Mouse (Mus musculus): ENCODE results near the gene Sh3d21.
"Not testable (repeated sequence)": the region's sequence is repeated elsewhere in the genome, so short reads cannot be mapped to it uniquely, and the experiment has no call there.

The Sh3d21 gene

GRCm38 (mm10) chr4:126163067-126163659, at the start of gene Sh3d21:
Gene Sh3d21, minus strand, starts transcription at chr4:126163491.
- no peak for DNase-seq

- DNase-seq, result no peak
Measured at GRCm38 (mm10) chr4:126207081-126207480, 43.8 kb upstream of the Sh3d21 start.

GRCm38 (mm10) chr4:126205386-126205785, 42.1 kb upstream of the Sh3d21 start:
- no peak for DNase-seq

DNA sequence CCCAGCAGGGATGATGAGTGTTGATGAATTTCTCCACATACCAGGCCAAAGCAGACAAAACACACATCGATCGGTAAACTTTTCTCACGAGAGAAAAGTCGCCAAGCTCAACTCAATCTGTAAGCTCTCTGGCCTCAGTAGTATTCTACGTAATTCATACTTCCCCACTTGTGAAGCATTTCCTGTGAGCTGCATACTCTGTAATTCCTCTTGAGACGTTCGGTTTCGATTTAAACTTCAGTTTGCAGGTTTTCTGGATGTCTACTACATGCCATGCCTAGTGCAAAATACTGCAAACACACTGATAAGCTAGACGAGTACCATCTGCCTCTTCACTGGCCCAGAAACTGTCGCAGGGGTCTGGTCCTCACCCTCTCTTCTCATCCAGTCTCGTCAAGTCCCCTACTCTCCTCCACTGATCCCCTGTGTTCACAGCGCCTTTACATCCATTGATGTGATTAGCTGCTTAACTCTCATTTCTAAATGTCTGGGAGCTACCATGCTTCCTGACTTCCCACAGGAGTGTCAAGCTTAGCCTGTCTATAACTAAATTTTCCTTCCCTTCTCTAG, 41.5 kb upstream of the Sh3d21 start:
- no peak for DNase-seq

DNA sequence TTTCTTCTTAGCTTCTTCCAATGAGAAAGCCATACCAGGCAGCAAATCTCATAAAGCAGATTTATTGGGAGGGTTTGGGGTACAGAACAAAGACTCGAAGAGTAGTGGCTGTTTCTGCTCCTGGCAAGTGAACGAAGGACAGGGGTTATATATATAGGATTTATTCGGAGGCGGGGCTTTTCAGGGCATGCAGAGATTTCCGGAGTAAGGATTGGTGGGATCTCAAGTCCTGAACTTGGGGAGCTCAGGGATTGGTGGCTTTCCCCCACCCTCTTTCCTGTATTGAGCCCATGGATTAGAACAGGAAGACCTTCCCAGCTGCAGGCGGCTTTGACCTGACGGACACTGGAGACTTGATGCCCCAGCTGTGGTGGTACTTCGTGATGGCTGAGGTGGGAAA, 40.7 kb upstream of the Sh3d21 start:
- DNase-seq, result no peak

GRCm38 (mm10) chr4:126203336-126203895, 40.1 kb upstream of the Sh3d21 start:
- DNase-seq, result no peak

DNA sequence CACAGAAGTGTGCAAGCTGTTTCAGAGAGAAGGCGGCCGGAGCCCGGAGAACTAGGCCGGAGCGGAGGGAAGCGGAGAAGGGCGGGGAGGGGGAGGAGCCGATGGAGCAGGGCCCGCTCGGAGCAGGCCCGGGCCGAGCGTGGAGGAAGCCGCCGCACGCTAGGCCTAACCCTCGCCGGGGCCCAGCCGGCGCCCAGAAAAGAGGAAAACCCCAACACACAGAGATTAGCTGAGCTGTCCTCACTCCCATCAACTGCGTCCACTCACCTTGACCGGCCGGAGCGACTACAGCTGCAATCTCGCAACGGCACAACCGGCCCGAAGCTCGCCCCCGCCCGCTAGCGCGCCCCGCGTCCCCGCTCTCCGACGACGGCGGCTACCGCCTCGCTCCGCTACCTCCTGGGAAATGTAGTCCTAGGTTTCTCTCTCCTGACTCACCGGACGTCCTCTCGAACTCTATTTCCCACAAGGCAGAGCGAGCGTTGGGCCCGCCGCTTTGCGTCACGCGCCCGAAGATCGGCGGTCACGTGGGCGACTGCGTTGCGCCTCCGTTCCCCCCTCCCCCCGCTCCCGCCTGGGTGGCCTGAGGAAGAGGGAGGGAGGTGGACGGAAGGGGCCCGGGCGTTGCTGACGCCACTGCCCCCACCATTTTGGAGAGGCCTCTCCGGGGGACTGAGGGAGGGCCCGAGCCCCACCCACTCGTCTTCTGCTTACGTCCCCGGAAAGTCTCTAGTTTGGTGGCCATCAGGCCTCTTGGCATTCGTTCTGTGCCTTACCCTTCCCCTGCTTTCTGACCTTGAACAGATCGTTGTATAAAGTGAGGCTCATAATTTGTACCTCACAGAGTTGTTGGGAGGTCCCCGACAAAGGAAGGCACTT, 39.3 kb upstream of the Sh3d21 start, which contains the start of gene Thrap3:
Thrap3 (minus strand) TSS at position 458 of the 879 bp plus-strand sequence.
- peak; percentile 100 for DNase-seq

DNA sequence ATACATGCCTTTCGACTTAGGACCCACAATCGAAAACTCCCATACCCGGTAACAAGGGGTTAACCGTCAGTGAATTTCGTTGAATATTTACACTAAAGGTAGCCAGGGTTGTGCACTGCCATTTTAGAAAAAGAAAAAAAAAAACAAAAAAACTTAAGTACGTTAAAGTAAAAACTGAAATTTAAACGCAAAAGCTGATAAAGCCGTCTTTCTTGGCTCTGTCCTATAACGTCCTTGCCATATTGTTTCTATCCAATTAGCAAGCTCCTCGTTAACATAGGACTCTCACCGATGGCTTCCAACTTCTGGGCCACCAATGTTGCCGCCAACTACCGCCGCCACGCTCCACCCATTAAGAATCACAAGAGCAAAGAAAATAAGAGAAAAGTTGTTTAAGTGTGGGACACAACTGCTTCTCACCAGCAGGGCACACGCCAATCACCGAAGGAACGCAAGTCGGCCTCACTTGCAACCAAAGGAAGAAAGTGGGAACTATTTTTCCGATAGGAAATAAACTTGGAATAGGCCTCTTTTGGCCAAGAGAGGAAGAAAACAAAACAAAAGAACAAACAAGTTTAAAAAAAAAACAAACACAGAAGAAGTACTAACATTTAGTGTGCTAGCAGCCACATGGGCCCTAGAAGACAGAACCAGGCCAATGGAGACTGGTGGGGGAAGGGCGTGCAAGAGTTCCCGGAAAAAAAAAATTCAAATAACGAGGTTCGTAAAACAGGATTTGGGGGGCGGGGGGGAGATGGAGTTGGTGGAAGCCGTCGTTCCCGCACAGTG, 38.4 kb upstream of the Sh3d21 start:
- peak; percentile 60 for DNase-seq

GRCm38 (mm10) chr4:126200656-126201055, 37.4 kb upstream of the Sh3d21 start:
- DNase-seq, result no peak

DNA sequence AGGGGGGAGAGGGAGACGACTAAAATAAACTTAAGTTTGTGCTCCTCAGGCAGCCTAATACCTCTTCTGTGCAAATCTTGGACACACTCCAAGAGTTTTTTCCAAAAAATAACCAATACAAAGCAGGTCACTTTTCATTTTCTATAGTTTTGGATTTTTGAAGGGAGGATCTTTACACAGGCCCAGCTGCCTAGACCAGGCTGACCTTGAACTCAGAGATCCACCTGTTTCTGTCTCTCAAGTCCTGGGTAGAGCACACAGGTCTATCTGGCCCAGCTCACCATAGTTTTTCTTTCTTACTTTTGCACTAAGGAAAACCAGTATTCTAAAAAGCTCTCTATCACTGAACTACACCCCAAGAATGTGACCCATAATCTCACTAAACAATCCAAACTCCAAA, 36.7 kb upstream of the Sh3d21 start:
- no peak for DNase-seq

DNA sequence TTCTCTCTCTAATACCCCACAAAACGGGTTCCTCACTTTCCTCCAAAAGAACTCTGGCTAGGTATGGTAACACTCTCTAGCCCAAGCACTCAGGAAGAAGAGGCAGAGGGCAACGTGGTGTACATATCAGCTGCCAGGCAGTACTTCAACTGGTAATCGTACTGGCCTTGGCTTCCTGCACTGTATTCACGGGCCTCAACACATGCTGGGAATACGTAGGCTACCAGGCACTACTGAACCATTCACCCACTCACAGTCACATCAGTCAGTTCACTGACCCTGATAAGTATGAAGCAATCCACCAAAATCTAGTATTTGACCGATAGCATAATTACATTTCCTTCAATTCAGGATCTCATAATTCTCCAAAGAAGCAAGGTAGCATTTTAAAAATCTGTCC, 36.3 kb upstream of the Sh3d21 start:
- no peak for DNase-seq

DNA sequence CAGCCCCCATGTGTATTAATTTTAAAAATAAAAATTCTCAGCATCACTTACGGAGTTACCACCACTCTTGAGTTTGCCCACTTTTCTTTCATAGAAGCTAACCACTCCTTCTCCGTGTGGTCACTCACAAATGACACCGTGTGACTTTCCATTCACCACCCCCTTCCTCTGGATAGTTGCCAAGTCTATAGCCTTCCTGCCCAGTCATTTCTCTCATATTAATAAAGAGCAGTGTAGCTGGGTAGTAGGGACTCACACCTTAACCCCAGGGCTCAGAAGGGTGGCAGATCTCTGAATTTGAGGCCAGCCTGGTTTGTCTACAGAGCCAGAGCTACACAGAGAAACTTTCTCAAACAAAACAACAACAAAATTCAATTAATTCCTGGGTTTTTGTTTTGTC, 34.2 kb upstream of the Sh3d21 start:
- no peak for DNase-seq

- DNase-seq, result no peak
Measured at GRCm38 (mm10) chr4:126194916-126195315, 31.6 kb upstream of the Sh3d21 start.

DNA sequence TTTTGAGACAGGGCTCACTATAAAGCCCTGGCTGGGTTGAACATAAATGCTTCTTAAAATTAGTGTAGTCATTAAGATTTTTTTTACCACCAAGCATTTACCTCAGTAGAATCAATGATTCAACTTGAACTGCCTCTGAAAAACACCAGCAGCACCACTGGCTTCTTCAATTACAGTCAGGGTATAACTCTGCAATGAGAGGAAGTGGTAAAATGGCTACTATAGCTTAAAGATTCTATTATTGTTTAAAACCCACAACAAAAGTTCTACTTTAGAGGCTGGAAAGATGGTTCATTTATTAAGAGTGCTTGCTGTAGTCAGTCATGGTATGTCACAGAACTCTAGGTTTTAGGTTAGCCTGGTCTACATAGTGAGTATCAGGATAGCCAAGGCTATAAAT, 30.9 kb upstream of the Sh3d21 start:
- DNase-seq, result no peak

DNA sequence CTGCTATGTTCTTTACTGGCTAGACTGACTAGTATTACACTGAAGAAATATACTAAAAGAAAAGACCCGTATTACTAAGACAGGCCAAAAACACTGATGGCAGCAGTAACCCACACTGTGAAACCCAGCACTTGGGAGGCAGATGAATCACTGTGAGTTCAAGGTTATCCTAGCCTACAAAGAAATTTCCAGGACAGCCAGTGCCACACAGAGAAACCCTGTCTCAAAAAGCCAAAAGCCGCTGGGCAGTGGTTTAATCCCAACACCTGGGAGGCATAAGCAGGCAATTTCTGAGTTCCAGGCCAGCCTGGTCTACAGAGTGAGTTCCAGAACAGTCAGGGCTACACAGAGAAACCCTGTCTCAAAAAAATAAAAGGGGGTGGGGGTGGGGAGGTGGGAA, 27.3 kb upstream of the Sh3d21 start:
- no peak for DNase-seq

GRCm38 (mm10) chr4:126187096-126187495, 23.8 kb upstream of the Sh3d21 start:
- DNase-seq, result no peak

- DNase-seq, result no peak
Measured at GRCm38 (mm10) chr4:126183034-126183433, 19.7 kb upstream of the Sh3d21 start.

GRCm38 (mm10) chr4:126181170-126181957, 18.1 kb upstream of the Sh3d21 start:
- peak; percentile 64 for DNase-seq

DNA sequence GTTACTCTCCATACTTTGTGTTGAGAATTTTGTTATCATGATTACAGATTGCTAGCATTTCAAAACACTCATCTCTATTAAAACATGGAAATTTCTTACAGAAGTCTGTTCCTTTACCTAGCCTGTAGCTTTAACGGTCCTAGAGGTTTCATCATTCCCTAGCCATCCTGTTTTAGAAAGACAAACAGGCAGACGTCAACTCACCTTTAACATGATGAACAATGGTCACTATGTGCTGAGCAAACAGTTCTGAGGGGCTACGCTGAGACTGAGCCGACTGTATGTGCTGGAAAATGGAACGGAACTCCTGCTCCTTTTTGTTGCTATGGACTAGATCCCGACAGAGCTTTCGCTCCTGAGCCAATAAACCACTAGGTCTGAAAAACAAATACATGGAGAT, 12.7 kb upstream of the Sh3d21 start:
- DNase-seq, result not testable (repeated sequence)

DNA sequence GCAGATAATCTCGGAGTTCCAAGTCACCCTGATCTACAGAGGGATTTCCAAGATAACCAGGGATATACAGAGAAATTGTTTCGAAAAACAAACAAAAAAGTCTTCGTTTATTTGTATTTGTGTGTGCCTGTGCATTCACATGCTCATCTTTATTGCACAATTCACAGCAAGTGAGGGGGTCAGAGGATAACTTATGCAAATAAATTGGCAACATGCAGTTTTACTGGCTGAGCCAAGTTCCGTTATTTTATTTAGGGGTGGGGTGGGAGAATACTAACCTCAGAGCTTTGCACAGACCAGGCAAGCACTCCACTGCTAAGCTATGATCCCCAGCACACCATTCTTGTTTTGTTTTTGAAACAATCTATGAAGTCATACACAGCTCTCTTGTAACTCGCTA, 10.5 kb upstream of the Sh3d21 start:
- DNase-seq, result no peak

GRCm38 (mm10) chr4:126170737-126171136, 7.4 kb upstream of the Sh3d21 start:
- not testable (repeated sequence) for DNase-seq

GRCm38 (mm10) chr4:126168851-126169250, 5.6 kb upstream of the Sh3d21 start:
- no peak for DNase-seq
